8 mouse cellular contexts compared by ENCODE assay signal in the genomic region with DNA sequence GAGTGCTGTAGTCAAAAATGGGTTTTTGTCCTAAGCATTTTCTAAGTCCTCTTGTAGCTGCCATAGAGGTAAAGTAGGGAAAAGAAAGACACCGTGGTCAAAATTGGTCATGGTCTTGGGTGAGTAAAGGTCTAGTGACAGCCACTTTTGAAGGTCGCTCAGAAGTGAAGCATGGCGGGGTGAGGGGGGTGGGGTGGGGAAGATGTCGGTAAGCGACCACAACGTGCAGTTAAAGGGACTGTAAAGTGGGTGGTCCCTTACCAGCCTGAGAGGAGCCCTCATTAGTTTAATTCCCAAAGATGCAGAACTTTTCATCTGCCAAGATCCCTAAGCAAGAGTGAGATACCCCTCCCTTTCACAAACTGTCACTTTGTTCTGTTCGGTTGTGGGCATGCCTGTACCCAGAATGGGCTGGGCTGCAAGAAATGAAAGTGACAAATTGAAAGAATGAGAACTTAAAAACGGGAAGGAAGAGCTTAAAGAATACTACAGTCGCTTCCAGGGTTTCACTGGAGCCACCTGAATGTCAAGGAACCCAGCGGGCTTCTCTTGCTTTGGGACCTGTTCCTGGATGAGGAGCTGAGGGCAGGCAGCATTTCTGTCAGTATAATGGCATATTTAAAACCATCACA. TPM values are rescaled to one million over a fixed set of nuclear protein-coding genes. Genes with fewer than 3 reads are reported as not detected.
DNase-seq lines count a peak whose midpoint lies in the region; ATAC-seq and TF ChIP-seq lines count a peak whose summit lies in the region.

No protein-coding gene starts in this region.

- H3K4me1 ChIP-seq in liver, adult 2 months (ENCODE audit: control insufficient read depth, insufficient read depth, low read length), result peaks cover 11% of the 10 kb centered on the region; the same call in 1 of the 2 replicates
- peaks cover 51% of the 10 kb centered on the region for H3K4me1 ChIP-seq in embryonic facial prominence, embryonic 10.5 days
- peaks cover 8% of the 10 kb centered on the region for H3K4me1 ChIP-seq in intestine, embryonic 16.5 days (ENCODE audit: control insufficient read depth, insufficient read depth, low read length)
- 0 out of 2 replicates have a peak, but pooled peaks cover 5% of the 10 kb centered on the region for H3K4me1 ChIP-seq in neural tube, embryonic 14.5 days (ENCODE audit: control insufficient read depth, insufficient read depth, low read length)

- WGBS in liver, adult 2 months, result 32% methylated on average over 10 of the region's 10 CpGs
- WGBS in embryonic facial prominence, embryonic 10.5 days, result 13% methylated on average over 10 of the region's 10 CpGs
- WGBS in intestine, embryonic 16.5 days, result 17% methylated on average over 10 of the region's 10 CpGs
- 13% methylated on average over 10 of the region's 10 CpGs for WGBS in neural tube, embryonic 14.5 days

- H3K4me3 ChIP-seq in liver, adult 2 months (ENCODE audit: insufficient read depth, low read depth, low read length), result peak overlapping the region; percentile 79; the same call in 1 of the 2 replicates
- H3K4me3 ChIP-seq in embryonic facial prominence, embryonic 10.5 days, result peak overlapping the region; percentile 83
- peak overlapping the region; percentile 81 for H3K4me3 ChIP-seq in intestine, embryonic 16.5 days (ENCODE audit: low read length)
- H3K4me3 ChIP-seq in neural tube, embryonic 14.5 days (ENCODE audit: low read depth, low read length), result peak overlapping the region; percentile 57

- H3K36me3 ChIP-seq in liver, adult 2 months (ENCODE audit: control insufficient read depth, insufficient read depth, low read length), result peaks cover 2% of the 10 kb centered on the region; the same call in 1 of the 2 replicates
- H3K36me3 ChIP-seq in embryonic facial prominence, embryonic 10.5 days (replicated peaks), result peaks cover 15% of the 10 kb centered on the region
- H3K36me3 ChIP-seq in intestine, embryonic 16.5 days (ENCODE audit: control insufficient read depth, insufficient read depth, low read length), result no peaks in the 10 kb centered on the region
- H3K36me3 ChIP-seq in neural tube, embryonic 14.5 days (ENCODE audit: control insufficient read depth, insufficient read depth, low read length), result no peaks in the 10 kb centered on the region

- peak overlapping the region; percentile 83 for H3K4me2 ChIP-seq in intestine, embryonic 16.5 days (ENCODE audit: low read depth, low read length)
- peak overlapping the region; percentile 92 for H3K4me2 ChIP-seq in neural tube, embryonic 14.5 days (ENCODE audit: low read depth, low read length)

- no peak for ATAC-seq in intestine, embryonic 16.5 days
- ATAC-seq in neural tube, embryonic 14.5 days (ENCODE audit: low read depth), result no peak

- no peak overlapping the region; the same call in 1 of the 2 replicates for H3K9ac ChIP-seq in liver, adult 2 months (ENCODE audit: low read depth, low read length)
- peak overlapping the region; percentile 75 for H3K9ac ChIP-seq in intestine, embryonic 16.5 days (ENCODE audit: low read depth, low read length)
- H3K9ac ChIP-seq in neural tube, embryonic 14.5 days (replicated peaks; ENCODE audit: low read depth, low read length), result no peak overlapping the region

- no peaks in the 10 kb centered on the region for H3K9me3 ChIP-seq in embryonic facial prominence, embryonic 10.5 days
- H3K9me3 ChIP-seq in intestine, embryonic 16.5 days (ENCODE audit: control insufficient read depth, low read length), result no peaks in the 10 kb centered on the region
- no peaks in the 10 kb centered on the region for H3K9me3 ChIP-seq in neural tube, embryonic 14.5 days (ENCODE audit: control insufficient read depth, low read length)

- H3K27me3 ChIP-seq in liver, adult 2 months (ENCODE audit: control insufficient read depth, insufficient read depth, low read length), result no peaks in the 10 kb centered on the region
- H3K27me3 ChIP-seq in embryonic facial prominence, embryonic 10.5 days (replicated peaks; ENCODE audit: low read depth, poor library complexity, severe bottlenecking), result 0 out of 2 replicates have a peak, but pooled peaks cover 4% of the 10 kb centered on the region
- H3K27me3 ChIP-seq in intestine, embryonic 16.5 days (replicated peaks; ENCODE audit: control insufficient read depth, insufficient read depth, low read length), result no peaks in the 10 kb centered on the region
- no peaks in the 10 kb centered on the region for H3K27me3 ChIP-seq in neural tube, embryonic 14.5 days (ENCODE audit: control insufficient read depth, insufficient read depth, low read length)

- no peak for DNase-seq in liver, adult 2 months (ENCODE audit: extremely low read depth, low read depth, low spot score)
- DNase-seq in liver (no peak), MN1 (ENCODE audit: low spot score) (no peak)
- no peak for DNase-seq in embryonic facial prominence, embryonic 10.5 days (ENCODE audit: low spot score)
- no peak for DNase-seq in layer of hippocampus, adult 9-11 months
- no peak for DNase-seq in spleen, postnatal 10 days (ENCODE audit: low spot score in 2 of 2)

- H3K79me2 ChIP-seq in liver, adult 2 months (ENCODE audit: control insufficient read depth, insufficient read depth, low read length), result peaks cover 17% of the 10 kb centered on the region

- TF ChIP-seq CTCF in liver, adult 2 months (IDR thresholded peaks at IDR 0.05; ENCODE audit: low read depth, low read length), result no peak

- no peak overlapping the region for H3K27ac ChIP-seq in liver, adult 2 months (replicated peaks; ENCODE audit: insufficient read depth, low read depth, low read length)
- H3K27ac ChIP-seq in embryonic facial prominence, embryonic 10.5 days (replicated peaks), result peak overlapping the region; percentile 88; the same call in 1 of the 2 replicates
- no peak overlapping the region for H3K27ac ChIP-seq in intestine, embryonic 16.5 days (ENCODE audit: low read length)
- H3K27ac ChIP-seq in neural tube, embryonic 14.5 days (ENCODE audit: low read depth, low read length), result no peak overlapping the region

- no peak for TF ChIP-seq POLR2A in liver, adult 2 months (IDR thresholded peaks at IDR 0.05; ENCODE audit: extremely low read depth, insufficient read depth, low read length)

RNA-seq across cellular contexts. Expression of a gene that starts 1.5 kb away (rescaled TPM):
- 55.0 and 56.6 TPM in 2 replicates for total RNA-seq in liver, adult 2 months (2014; rRNA removed)
- 6.9 and 9.2 TPM in 2 replicates for polyA plus RNA-seq in liver, adult 2 months (2012; rRNA removed)
- polyA plus RNA-seq in embryonic facial prominence, embryonic 10.5 days (2016; fragmentation: Nextera tagmentation; extraction: Ambion mirVana), result 10.0 and 11.2 TPM in 2 replicates
- polyA plus RNA-seq in intestine, embryonic 16.5 days (2015; fragmentation: Nextera tagmentation; extraction: Ambion mirVana), result 5.9 and 6.2 TPM in 2 replicates
- 3.5 and 3.8 TPM in 2 replicates for polyA plus RNA-seq in neural tube, embryonic 14.5 days (2014; fragmentation: Nextera tagmentation; extraction: Ambion mirVana)

RNA-seq across cellular contexts. Expression of a gene that starts 29.0 kb away (rescaled TPM):
- total RNA-seq in liver, adult 2 months (2014; rRNA removed), result 23.3 and 23.6 TPM in 2 replicates
- polyA plus RNA-seq in liver, adult 2 months (2012; rRNA removed), result 20.5 and 23.8 TPM in 2 replicates
- 12.2 and 12.5 TPM in 2 replicates for polyA plus RNA-seq in embryonic facial prominence, embryonic 10.5 days (2016; fragmentation: Nextera tagmentation; extraction: Ambion mirVana)
- 21.3 and 22.1 TPM in 2 replicates for polyA plus RNA-seq in intestine, embryonic 16.5 days (2015; fragmentation: Nextera tagmentation; extraction: Ambion mirVana)
- 9.3 and 12.0 TPM in 2 replicates for polyA plus RNA-seq in neural tube, embryonic 14.5 days (2014; fragmentation: Nextera tagmentation; extraction: Ambion mirVana)
